Mouse (Mus musculus) neural tube, embryonic 15.5 days (tissue): Measurements from ENCODE around the gene Scamp4. TPM values are rescaled to one million over a fixed set of nuclear protein-coding genes. Genes with fewer than 3 reads are reported as not detected.
"Not testable (repeated sequence)": the region's sequence is repeated elsewhere in the genome, so short reads cannot be mapped to it uniquely, and the experiment has no call there.

Experiments used
- ATAC-seq: fragments of 200-750 bp; cut with Nextera tagmentation; 2 replicates; pipeline ENCODE4 v1.8.0; 2017; ENCODE audit warnings: mild to moderate bottlenecking, moderate TSS enrichment, moderate library complexity; ENCODE audit not compliant: low FRiP score
- H3K27ac ChIP-seq: fragments of 300-500 bp; sonication (generic); replicated peaks from 2 replicates; pipeline ENCODE4 v1.5.1; 2015; ENCODE audit warnings: mild to moderate bottlenecking, inconsistent platforms
- H3K27me3 ChIP-seq: fragments of 300-500 bp; sonication (generic); replicated peaks from 2 replicates; pipeline ENCODE4 v1.6.1; 2015; ENCODE audit warnings: inconsistent platforms
- H3K36me3 ChIP-seq: fragments of 300-500 bp; sonication (generic); 2 replicates; pipeline ENCODE4 v1.6.1; 2015; ENCODE audit warnings: inconsistent platforms
- H3K4me1 ChIP-seq: fragments of 300-500 bp; sonication (generic); 2 replicates; pipeline ENCODE4 v1.6.1; 2015; ENCODE audit warnings: inconsistent platforms
- H3K4me2 ChIP-seq: fragments of 300-500 bp; sonication (generic); 2 replicates; pipeline ENCODE4 v1.6.1; 2015; ENCODE audit warnings: inconsistent platforms, mild to moderate bottlenecking, moderate library complexity
- H3K4me3 ChIP-seq: fragments of 300-500 bp; sonication (generic); replicated peaks from 2 replicates; pipeline ENCODE4 v1.5.1; 2015; ENCODE audit warnings: mild to moderate bottlenecking, inconsistent platforms
- H3K9ac ChIP-seq: fragments of 300-500 bp; sonication (generic); replicated peaks from 2 replicates; pipeline ENCODE4 v1.6.1; 2015; ENCODE audit warnings: mild to moderate bottlenecking, inconsistent platforms
- H3K9me3 ChIP-seq: fragments of 300-500 bp; sonication (generic); replicated peaks from 2 replicates; pipeline ENCODE4 v1.6.1; 2016; ENCODE audit warnings: inconsistent platforms
- WGBS: fragments of 180-500 bp; shearing (Covaris S2); methylation state at CpG from one replicate; pipeline ENCODE4 v1.1.7; 2015; ENCODE audit warnings: mixed read lengths; 5-methylcytosine and 5-hydroxymethylcytosine counted together
- polyA plus RNA-seq: library from polyadenylated mRNA; unstranded; fragments of >200 nt; fragmentation: Nextera tagmentation; extraction: Ambion mirVana; gene quantifications from 2 replicates; pipeline ENCODE4 v1.2.1, GENCODE M21; 2015

The Scamp4 gene
- polyA plus RNA-seq, 1 experiment from 2014 or later: 68.2 TPM

DNA sequence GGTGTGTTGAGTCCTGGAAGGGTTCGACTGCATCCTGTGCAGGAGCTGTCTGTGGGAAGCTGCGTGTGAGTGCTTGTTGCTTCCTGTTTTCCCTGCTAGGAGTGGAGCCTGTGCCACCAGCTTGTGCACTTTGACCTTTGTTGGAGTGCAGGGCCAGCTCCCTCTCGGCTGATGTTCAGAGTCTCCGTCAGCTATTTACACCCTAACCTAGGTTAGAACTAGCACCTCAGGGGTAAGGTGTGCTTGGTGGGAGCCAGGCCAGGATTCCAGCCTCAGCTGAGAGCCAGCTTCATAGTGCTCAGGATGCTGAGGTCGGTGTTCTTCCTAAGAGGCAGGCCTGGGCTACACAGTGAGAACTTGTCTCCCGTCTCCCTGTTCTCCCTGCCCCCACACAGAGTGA, 32.7 kb downstream of the Scamp4 start:
- peaks cover 5% of the 10 kb centered on the region; the same call in 1 of the 2 replicates for H3K4me1 ChIP-seq
- H3K4me3 ChIP-seq: no peak overlapping the region
- no peak overlapping the region for H3K27ac ChIP-seq
- H3K9me3 ChIP-seq: no peaks in the 10 kb centered on the region
- peaks cover 63% of the 10 kb centered on the region for H3K36me3 ChIP-seq
- WGBS: 93% methylated on average over 6 of the region's 6 CpGs
- no peak overlapping the region for H3K9ac ChIP-seq
- no peak overlapping the region for H3K4me2 ChIP-seq
- H3K27me3 ChIP-seq: no peaks in the 10 kb centered on the region
- no peak for ATAC-seq

DNA sequence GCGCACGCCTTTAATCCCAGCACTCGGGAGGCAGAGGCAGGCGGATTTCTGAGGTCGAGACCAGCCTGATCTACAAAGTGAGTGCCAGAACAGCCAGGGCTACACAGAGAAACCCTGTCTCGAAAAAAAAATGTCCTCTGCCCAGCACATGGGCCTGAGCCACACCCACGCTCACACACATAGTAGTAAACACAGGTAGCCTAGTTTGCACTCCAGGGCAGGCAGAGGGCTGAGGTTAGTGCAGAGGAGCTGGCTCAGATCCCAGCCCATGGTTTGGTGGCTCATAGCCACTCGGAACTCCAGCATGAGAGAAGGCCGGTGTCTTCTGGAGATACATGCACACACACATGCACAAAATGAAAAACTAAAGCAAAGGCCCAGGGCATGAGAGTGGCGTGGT, 44.3 kb downstream of the Scamp4 start:
- H3K27me3 ChIP-seq: no peaks in the 10 kb centered on the region
- no peak for ATAC-seq
- 94% methylated on average over 10 of the region's 10 CpGs for WGBS

DNA sequence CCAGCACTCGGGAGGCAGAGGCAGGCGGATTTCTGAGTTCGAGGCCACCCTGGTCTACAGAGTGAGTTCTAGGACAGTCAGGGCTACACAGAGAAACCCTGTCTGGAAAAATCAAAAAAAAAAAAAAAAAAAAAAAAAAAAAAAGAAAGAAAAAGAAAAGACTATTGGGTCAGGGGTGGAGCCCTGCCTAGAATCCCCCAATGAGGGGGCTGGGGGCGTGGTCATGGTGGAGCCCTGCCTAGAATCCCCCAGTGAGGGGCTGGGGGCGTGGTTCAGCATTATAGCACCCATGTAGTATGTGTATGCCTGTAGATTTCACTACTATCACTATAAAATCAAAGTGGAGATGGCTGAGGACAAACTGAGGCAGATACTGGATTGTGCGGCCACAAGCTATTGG, 47.2 kb downstream of the Scamp4 start:
- peaks cover 26% of the 10 kb centered on the region for H3K4me1 ChIP-seq
- WGBS: 85% methylated on average over 6 of the region's 6 CpGs

More for the DNA sequence above, 44.3 kb downstream of the Scamp4 start:
- no peak overlapping the region for H3K27ac ChIP-seq
- H3K4me1 ChIP-seq: peaks cover 6% of the 10 kb centered on the region; the same call in 1 of the 2 replicates
- H3K4me2 ChIP-seq: no peak overlapping the region
- H3K9me3 ChIP-seq: no peaks in the 10 kb centered on the region
- peaks cover 60% of the 10 kb centered on the region for H3K36me3 ChIP-seq
- H3K4me3 ChIP-seq: no peak overlapping the region
- H3K9ac ChIP-seq: no peak overlapping the region

DNA sequence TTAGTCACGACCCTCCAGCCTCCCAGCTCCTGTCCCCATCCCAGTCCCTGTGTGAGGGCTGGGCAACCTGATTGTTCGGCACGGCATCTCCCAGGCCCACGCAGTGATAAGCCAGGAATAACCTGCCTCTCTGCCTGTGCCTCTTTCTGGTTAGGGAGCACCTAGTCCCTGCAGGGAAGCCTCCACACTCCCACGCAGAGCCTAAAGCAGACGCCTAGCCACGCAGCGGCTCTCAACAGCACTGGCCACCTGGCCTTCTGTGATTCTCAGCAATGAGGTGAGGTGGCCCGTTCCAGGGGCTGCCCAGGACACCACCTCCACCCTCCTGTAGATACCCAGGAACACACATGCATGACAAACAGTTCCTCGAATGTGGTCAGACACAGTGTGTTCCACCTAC, 47.7 kb downstream of the Scamp4 start:
- Histone ChIP-seq H3K27ac (no peak overlapping the region), H3K9ac (no peak overlapping the region), H3K36me3 (peaks cover 26% of the 10 kb centered on the region), H3K27me3 (no peaks in the 10 kb centered on the region), H3K4me1 (peaks cover 31% of the 10 kb centered on the region), H3K4me2 (no peak overlapping the region), H3K9me3 (no peaks in the 10 kb centered on the region), H3K4me3 (no peak overlapping the region)
- ATAC-seq: no peak
- WGBS: 96% methylated on average over 10 of the region's 10 CpGs

More for the DNA sequence above, 47.2 kb downstream of the Scamp4 start:
- H3K4me2 ChIP-seq, H3K4me3 ChIP-seq, H3K9ac ChIP-seq, ATAC-seq, H3K27me3 ChIP-seq, H3K9me3 ChIP-seq, H3K27ac ChIP-seq: not testable (repeated sequence)
- peaks cover 31% of the 10 kb centered on the region for H3K36me3 ChIP-seq

DNA sequence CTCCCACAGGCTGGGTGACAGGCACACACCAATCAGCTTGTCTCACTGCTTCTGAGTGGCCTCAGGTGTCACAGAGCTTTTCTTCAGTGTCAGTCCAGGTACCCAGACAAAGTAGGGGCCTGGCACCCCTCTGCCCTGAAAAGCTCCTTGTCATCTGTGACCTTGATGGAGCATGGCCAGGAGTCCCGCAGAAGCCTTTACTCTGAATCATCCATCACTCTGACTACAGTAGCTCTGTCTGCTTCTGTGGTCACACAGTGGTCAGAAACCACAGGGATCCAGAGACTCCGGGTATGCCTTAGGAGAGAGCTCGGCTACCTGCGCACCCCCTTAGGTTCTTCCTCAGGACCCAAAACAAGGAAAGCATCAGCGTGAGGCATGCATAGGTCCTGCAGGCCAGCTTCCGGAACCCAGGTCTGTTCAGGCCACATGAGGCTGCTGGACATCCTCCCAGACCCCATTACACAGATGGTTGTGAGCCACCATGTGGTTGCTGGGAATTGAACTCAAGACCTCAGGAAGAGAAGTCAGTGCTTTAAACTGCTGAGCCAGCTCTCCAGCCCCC, 50.6 kb downstream of the Scamp4 start:
- H3K4me3 ChIP-seq: no peak overlapping the region
- no peaks in the 10 kb centered on the region for H3K27me3 ChIP-seq
- peaks cover 42% of the 10 kb centered on the region for H3K4me1 ChIP-seq
- 0 out of 2 replicates have a peak, but pooled peaks cover 1% of the 10 kb centered on the region for H3K36me3 ChIP-seq
- no peak overlapping the region for H3K27ac ChIP-seq
- H3K9ac ChIP-seq: no peak overlapping the region
- WGBS: 85% methylated on average over 6 of the region's 6 CpGs
- H3K9me3 ChIP-seq: no peaks in the 10 kb centered on the region
- ATAC-seq: no peak
- H3K4me2 ChIP-seq: no peak overlapping the region

DNA sequence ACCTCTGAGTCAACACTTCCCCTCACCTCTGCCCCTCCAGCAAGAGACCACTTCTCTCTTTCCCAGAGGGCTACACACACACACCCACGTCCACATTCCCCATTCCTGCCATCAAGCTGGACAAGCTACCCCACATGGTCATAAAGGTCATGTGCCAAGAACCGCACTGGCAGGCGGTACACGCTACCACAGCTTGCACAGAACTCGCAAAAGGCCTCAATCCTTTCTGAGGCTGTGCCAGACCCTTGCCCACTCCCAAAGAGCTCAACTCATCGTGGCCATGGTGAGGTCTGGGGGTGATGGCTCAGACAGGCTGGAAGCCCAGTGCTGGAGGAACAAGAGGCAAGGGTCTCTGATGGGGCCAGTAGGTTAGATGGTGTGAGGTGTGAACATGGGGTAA, 52.2 kb downstream of the Scamp4 start:
- peak overlapping the region; percentile 83 for H3K4me3 ChIP-seq
- 83% methylated on average over 6 of the region's 6 CpGs for WGBS
- H3K9me3 ChIP-seq: no peaks in the 10 kb centered on the region
- H3K27ac ChIP-seq: no peak overlapping the region
- H3K4me2 ChIP-seq: peak overlapping the region; percentile 77
- no peak for ATAC-seq
- H3K4me1 ChIP-seq: peaks cover 41% of the 10 kb centered on the region
- peak overlapping the region; percentile 88; the same call in 1 of the 2 replicates for H3K9ac ChIP-seq
- no peaks in the 10 kb centered on the region for H3K36me3 ChIP-seq
- H3K27me3 ChIP-seq: no peaks in the 10 kb centered on the region

DNA sequence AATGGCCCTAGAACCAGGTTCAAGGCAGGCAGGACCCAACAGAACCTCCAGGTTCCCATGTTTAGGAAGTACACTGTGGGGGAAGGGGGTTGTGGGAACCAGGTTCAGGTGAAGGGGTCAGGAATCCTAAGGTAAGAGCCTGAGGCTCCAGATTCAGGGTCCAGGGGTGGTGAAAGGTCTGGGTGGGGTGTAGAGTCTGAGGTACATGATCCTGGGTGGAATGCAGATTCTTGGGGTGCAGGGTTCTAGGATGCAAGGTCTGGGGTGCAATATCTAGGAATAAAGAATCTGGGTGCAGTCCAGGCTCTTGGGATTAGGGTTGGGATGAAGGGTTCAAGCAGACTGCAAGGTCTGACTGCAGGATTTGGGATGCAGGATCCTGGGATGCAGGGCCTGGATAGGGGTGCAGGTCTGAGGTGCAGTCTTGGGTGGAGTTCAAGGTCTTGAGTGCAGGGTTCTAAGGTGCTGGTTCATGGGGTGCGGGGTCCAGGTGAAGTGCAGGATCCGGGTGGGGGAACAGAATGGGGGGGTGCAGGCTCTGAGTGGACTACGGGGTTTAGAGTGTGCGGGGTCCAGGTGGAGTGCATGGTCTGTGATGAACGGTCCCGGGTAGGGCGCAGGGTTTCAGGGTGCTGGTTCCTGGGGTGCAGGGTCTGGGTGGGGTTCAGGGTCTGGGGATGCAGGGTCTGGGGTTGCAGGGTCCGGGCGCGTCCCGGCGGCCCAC, 52.9 kb downstream of the Scamp4 start:
- 5% methylated on average over 12 of the region's 12 CpGs for WGBS

DNA sequence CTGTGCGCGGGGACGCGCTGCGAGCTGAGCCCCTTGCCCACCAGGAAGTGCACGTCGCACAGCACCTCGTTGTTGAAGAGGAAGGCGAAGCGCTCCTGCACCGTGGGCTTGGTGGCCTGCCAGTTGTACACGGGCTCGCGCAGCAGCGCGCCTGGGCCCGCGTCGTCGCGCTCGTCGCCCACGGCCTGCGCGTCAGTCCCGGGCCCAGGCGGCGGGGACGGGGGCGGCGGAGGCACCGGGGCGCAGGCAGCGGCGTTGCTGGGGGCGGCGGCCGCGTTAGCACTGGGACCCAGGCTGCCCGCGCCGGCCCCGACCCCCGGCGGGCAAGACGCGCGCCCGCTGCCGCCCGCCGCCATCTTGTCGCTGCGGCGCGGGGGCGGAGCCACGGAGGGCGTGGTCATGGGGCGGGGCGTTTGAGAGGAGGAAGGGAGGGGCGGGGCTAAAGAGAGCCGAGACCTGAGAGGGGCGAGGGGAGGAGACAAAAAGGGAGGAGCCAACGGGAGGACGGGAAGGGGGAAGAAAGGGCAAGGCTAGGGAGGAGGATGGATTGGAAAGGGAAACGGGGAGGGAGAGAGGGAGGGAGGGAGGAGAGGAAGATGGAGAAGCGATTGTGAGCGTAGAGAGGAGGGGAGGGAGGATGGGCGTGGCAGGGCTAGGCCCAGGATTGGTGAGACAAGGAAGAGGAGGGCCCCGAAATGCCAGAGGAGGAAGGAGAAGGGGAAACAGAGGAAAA, 53.6 kb downstream of the Scamp4 start:
- Histone ChIP-seq H3K4me1 (peaks cover 41% of the 10 kb centered on the region), H3K27me3 (no peaks in the 10 kb centered on the region), H3K36me3 (no peaks in the 10 kb centered on the region), H3K4me3 (peak overlapping the region; percentile 83), H3K4me2 (peak overlapping the region; percentile 77), H3K27ac (peak overlapping the region; percentile 94), H3K9me3 (no peaks in the 10 kb centered on the region), H3K9ac (peak overlapping the region; percentile 88)
- 1% methylated on average over 63 of the region's 72 CpGs for WGBS
- peak; percentile 91 for ATAC-seq

More for the DNA sequence above, 52.9 kb downstream of the Scamp4 start:
- peak overlapping the region; percentile 94 for H3K27ac ChIP-seq
- H3K27me3 ChIP-seq: no peaks in the 10 kb centered on the region
- peak overlapping the region; percentile 88 for H3K9ac ChIP-seq
- peak; percentile 42 for ATAC-seq
- H3K4me2 ChIP-seq: peak overlapping the region; percentile 77
- H3K4me3 ChIP-seq: peak overlapping the region; percentile 83
- no peaks in the 10 kb centered on the region for H3K9me3 ChIP-seq
- no peaks in the 10 kb centered on the region for H3K36me3 ChIP-seq
- H3K4me1 ChIP-seq: peaks cover 41% of the 10 kb centered on the region

DNA sequence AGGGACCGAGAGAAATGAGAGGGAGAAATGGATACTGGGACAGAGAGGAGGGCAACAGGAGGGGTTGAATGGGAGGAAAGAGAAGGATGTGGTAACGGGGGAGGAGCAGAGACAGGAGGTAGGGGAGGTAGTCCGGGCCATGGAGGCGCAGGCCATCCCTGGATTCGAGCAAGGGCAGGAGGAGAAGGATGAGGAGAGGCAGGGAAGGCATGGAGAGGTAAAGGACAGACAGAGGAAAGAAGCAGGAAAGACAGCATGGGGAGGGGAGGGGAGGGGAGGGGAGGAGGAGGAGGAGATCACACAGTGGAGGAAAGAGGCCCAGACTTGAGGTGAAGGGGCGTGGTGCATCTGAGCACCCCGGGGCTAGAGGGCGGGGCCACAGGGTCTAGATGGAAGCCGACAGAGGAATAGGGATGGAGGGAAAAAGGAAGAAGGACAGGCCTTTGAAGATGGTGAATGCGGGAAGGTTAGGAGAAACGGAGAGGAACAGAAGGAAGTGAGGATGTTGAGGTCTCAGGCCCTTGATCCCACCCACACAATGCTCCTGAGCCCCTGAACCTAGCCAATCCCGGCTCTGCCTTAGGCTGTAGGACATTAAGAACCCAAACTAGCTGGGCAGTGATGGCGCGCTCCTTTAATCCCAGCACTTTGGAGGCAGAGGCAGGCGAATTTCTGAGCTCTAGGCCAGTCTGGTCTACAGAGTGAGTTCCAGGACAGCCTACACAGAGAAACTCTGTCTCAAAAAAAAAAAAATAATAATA, 54.4 kb downstream of the Scamp4 start, which contains the start of gene Btbd2:
Gene Btbd2 (minus strand): TSS at position 209 of the 761 bp plus-strand sequence.
- Histone ChIP-seq H3K9me3 (no peaks in the 10 kb centered on the region), H3K36me3 (no peaks in the 10 kb centered on the region), H3K27ac (peak within 1 kb of the TSS; percentile 94), H3K4me3 (peak within 1 kb of the TSS; percentile 83), H3K4me2 (peak within 1 kb of the TSS; percentile 77), H3K9ac (peak within 1 kb of the TSS; percentile 88), H3K27me3 (no peaks in the 10 kb centered on the region), H3K4me1 (peaks cover 41% of the 10 kb centered on the region)
- WGBS: 19% methylated on average over 15 of the region's 15 CpGs
- ATAC-seq: peak; percentile 58

DNA sequence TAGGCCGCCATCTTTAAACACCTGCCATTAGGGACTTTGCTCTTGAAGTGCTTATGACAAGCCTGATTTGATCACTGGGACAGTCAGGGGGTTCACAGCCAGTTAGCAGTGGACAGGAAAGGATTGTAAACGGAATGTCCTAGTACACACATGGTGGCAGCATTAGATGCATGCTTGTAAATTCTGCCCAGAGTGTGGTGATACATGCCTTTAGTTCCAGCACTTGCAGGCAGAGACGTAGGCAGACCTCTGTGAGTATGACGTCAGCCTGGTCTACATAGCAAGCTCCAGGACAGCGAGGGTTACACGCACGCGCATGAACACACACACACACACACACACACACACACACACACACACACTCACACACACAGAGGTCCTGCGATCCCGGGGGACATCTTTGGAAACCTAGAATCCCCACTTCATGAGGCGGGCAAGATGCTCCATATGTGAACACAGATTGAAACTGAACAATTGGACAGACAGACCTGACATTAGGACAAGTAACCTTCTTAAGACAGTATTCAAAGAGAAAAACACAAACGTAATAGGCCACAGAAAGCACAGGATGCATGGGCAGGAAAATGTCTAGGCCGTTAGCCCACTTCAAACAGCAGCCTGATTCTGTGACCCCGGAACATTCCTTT, 55.6 kb downstream of the Scamp4 start:
- Histone ChIP-seq H3K36me3 (no peaks in the 10 kb centered on the region), H3K27me3 (no peaks in the 10 kb centered on the region), H3K4me3 (no peak overlapping the region), H3K4me1 (peaks cover 38% of the 10 kb centered on the region), H3K4me2 (no peak overlapping the region), H3K9me3 (no peaks in the 10 kb centered on the region), H3K9ac (no peak overlapping the region), H3K27ac (peak overlapping the region; percentile 64; the same call in 1 of the 2 replicates)
- ATAC-seq: no peak
- WGBS: 80% methylated on average over 14 of the region's 14 CpGs

DNA sequence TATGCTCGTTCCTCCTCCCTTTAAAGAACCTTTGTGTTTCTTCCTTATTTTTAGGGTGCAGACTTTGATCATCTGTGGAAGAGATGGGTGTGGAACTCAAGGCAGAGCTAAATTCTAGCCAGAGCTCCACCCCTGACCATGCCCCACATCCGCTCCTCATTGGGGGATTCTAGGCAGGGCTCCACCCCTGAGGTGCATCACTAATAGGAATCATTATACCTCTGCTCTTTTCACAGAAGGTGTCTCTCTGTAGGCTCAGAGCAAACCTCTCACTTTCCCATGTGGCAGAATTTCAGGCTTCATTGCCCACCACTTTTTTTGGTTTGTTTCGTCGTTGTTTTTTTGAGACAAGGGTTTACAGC, 56.1 kb downstream of the Scamp4 start:
- H3K36me3 ChIP-seq: no peaks in the 10 kb centered on the region
- H3K27ac ChIP-seq: peak overlapping the region; percentile 64; the same call in 1 of the 2 replicates
- no peaks in the 10 kb centered on the region for H3K27me3 ChIP-seq
- no peaks in the 10 kb centered on the region for H3K9me3 ChIP-seq
- WGBS: 70% methylated on average over 4 of the region's 4 CpGs
- no peak for ATAC-seq
- 0 out of 2 replicates have a peak overlapping the region, but pooled peaks have one; percentile 12 for H3K4me3 ChIP-seq
- no peak overlapping the region for H3K9ac ChIP-seq
- peaks cover 33% of the 10 kb centered on the region for H3K4me1 ChIP-seq
- H3K4me2 ChIP-seq: peak overlapping the region; percentile 40
